Mouse (Mus musculus) heart, postnatal 0 days (tissue): ENCODE measurements around the gene Mrpl38. TPM values are rescaled to one million over a fixed set of nuclear protein-coding genes. Genes with fewer than 3 reads are reported as not detected.

ENCODE experiments used
- ATAC-seq: fragments of 200-750 bp; cut with Nextera tagmentation; 2 replicates; pipeline ENCODE4 v1.8.0; 2017; ENCODE audit warnings: low read depth, moderate number of reproducible peaks, moderate library complexity; ENCODE audit not compliant: insufficient read depth
- DNase-seq: peaks from one replicate; pipeline ENCODE4 v3.0.0-alpha.2; 2016; ENCODE audit warnings: low spot score
- H3K27ac ChIP-seq: fragments of 300-500 bp; sonication (generic); 2 replicates; pipeline ENCODE4 v1.5.1; 2014; ENCODE audit warnings: low read depth, mild to moderate bottlenecking
- H3K27me3 ChIP-seq: fragments of 300-500 bp; sonication (generic); 2 replicates; pipeline ENCODE4 v1.6.1; 2014; ENCODE audit warnings: low read length, mixed read lengths; ENCODE audit not compliant: control insufficient read depth, insufficient read depth
- H3K36me3 ChIP-seq: fragments of 300-500 bp; sonication (generic); replicated peaks from 2 replicates; pipeline ENCODE4 v1.6.1; 2014; ENCODE audit warnings: low read length, mixed read lengths; ENCODE audit not compliant: control insufficient read depth, insufficient read depth
- H3K4me1 ChIP-seq: fragments of 300-500 bp; sonication (generic); 2 replicates; pipeline ENCODE4 v1.6.1; 2014; ENCODE audit warnings: antibody characterized with exemption; ENCODE audit not compliant: control insufficient read depth, insufficient read depth
- H3K4me2 ChIP-seq: fragments of 300-500 bp; sonication (generic); 2 replicates; pipeline ENCODE4 v1.6.1; 2014; ENCODE audit warnings: low read depth, mild to moderate bottlenecking, low read length, moderate library complexity
- H3K4me3 ChIP-seq: fragments of 300-500 bp; sonication (generic); 2 replicates; pipeline ENCODE4 v1.5.1; 2014; ENCODE audit warnings: low read depth, low read length
- H3K9ac ChIP-seq: fragments of 300-500 bp; sonication (generic); replicated peaks from 2 replicates; pipeline ENCODE4 v1.6.1; 2014; ENCODE audit warnings: low read depth, low read length, mixed read lengths
- H3K9me3 ChIP-seq: fragments of 300-500 bp; sonication (generic); replicated peaks from 2 replicates; pipeline ENCODE4 v1.6.1; 2016; ENCODE audit warnings: low read length; ENCODE audit not compliant: control insufficient read depth
- CTCF ChIP-seq: IDR thresholded peaks from 2 replicates; pipeline ENCODE4 v1.5.1; 2016; ENCODE audit warnings: antibody characterized with exemption, control low read depth, low read depth
- EP300 ChIP-seq: IDR thresholded peaks from 2 replicates; pipeline ENCODE4 v1.6.1; 2016; ENCODE audit warnings: antibody characterized with exemption, low read depth
- WGBS: fragments of 180-500 bp; shearing (Covaris S2); extraction: QIAGEN DNeasy Blood & Tissue Kit; methylation state at CpG from one replicate; pipeline ENCODE4 v1.1.7; 2014; 5-methylcytosine and 5-hydroxymethylcytosine counted together
- polyA plus RNA-seq: library from polyadenylated mRNA; unstranded; fragments of >200 nt; fragmentation: Nextera tagmentation; extraction: Ambion mirVana; gene quantifications from 2 replicates; pipeline ENCODE4 v1.2.1, GENCODE M21; 2015
- total RNA-seq: library from RNA; depleted of rRNA; stranded (reverse); fragments of >200 nt; gene quantifications from 2 replicates; pipeline ENCODE4 v1.2.3, GENCODE M21; 2014; ENCODE audit warnings: low replicate concordance; rRNA removed

Gene Mrpl38
- total RNA-seq = 114 and 153 TPM in 2 replicates
- 79.1 and 80.8 TPM in 2 replicates for polyA plus RNA-seq

- WGBS = 1% methylated on average over 54 of the region's 60 CpGs
- Histone ChIP-seq H3K4me3 (peak within 1 kb of the TSS; percentile 77), H3K36me3 (peaks cover 26% of the 10 kb centered on the region), H3K4me1 (no peaks in the 10 kb centered on the region), H3K9ac (peak within 1 kb of the TSS; percentile 71), H3K4me2 (peak within 1 kb of the TSS; percentile 84), H3K9me3 (no peaks in the 10 kb centered on the region), H3K27me3 (no peaks in the 10 kb centered on the region), H3K27ac (peak within 1 kb of the TSS; percentile 57)
- TF ChIP-seq EP300 (no peak), CTCF (peak; percentile 79)
- ATAC-seq (peak; percentile 97), DNase-seq (peak; percentile 98)
These were observed at the start of gene Mrpl38 for GRCm38 (mm10) chr11:116138468-116139138. Mrpl38 (minus strand) TSS chr11:116138868.

- Histone ChIP-seq H3K27ac (peak overlapping the region; percentile 39; the same call in 1 of the 2 replicates), H3K36me3 (peaks cover 73% of the 10 kb centered on the region), H3K27me3 (no peaks in the 10 kb centered on the region)
These were observed 48.7 kb upstream of the Mrpl38 start for GRCm38 (mm10) chr11:116187226-116187930.

GRCm38 (mm10) chr11:116186360-116186759 lies 47.7 kb upstream of the Mrpl38 start:
- Histone ChIP-seq H3K27me3 (no peaks in the 10 kb centered on the region), H3K4me3 (no peak overlapping the region), H3K9ac (no peak overlapping the region), H3K4me2 (no peak overlapping the region), H3K4me1 (peaks cover 14% of the 10 kb centered on the region), H3K36me3 (peaks cover 77% of the 10 kb centered on the region), H3K9me3 (no peaks in the 10 kb centered on the region), H3K27ac (no peak overlapping the region)
- TF ChIP-seq EP300 (no peak), CTCF (no peak)
- ATAC-seq (no peak), DNase-seq (no peak)
- WGBS = 93% methylated on average over 11 of the region's 11 CpGs

More at GRCm38 (mm10) chr11:116187226-116187930, 48.7 kb upstream of the Mrpl38 start:
- Histone ChIP-seq H3K4me2 (no peak overlapping the region), H3K4me1 (peaks cover 14% of the 10 kb centered on the region), H3K4me3 (no peak overlapping the region), H3K9me3 (no peaks in the 10 kb centered on the region), H3K9ac (no peak overlapping the region)
- DNase-seq = no peak
- TF ChIP-seq EP300 (no peak), CTCF (no peak)
- 52% methylated on average over 11 of the region's 11 CpGs for WGBS
- no peak for ATAC-seq

GRCm38 (mm10) chr11:116185836-116186235 lies 47.2 kb upstream of the Mrpl38 start:
- Histone ChIP-seq H3K4me3 (no peak overlapping the region), H3K27ac (no peak overlapping the region), H3K4me1 (peaks cover 14% of the 10 kb centered on the region), H3K36me3 (peaks cover 74% of the 10 kb centered on the region), H3K27me3 (no peaks in the 10 kb centered on the region), H3K4me2 (no peak overlapping the region), H3K9ac (no peak overlapping the region), H3K9me3 (no peaks in the 10 kb centered on the region)
- no peak for DNase-seq
- ATAC-seq = no peak
- 69% methylated on average over 3 of the region's 3 CpGs for WGBS
- TF ChIP-seq EP300 (no peak), CTCF (no peak)

GRCm38 (mm10) chr11:116178411-116179121 lies 39.9 kb upstream of the Mrpl38 start:
- ATAC-seq = no peak
- Histone ChIP-seq H3K4me3 (no peak overlapping the region), H3K27me3 (no peaks in the 10 kb centered on the region), H3K9ac (no peak overlapping the region), H3K27ac (no peak overlapping the region), H3K36me3 (peaks cover 82% of the 10 kb centered on the region), H3K4me2 (no peak overlapping the region), H3K9me3 (no peaks in the 10 kb centered on the region), H3K4me1 (no peaks in the 10 kb centered on the region)
- TF ChIP-seq CTCF (no peak), EP300 (no peak)
- 87% methylated on average over 20 of the region's 20 CpGs for WGBS
- DNase-seq = no peak
